Mouse (Mus musculus): Measurements from ENCODE around the gene Ttc19. TPM values are rescaled to one million over a fixed set of nuclear protein-coding genes. Genes with fewer than 3 reads are reported as not detected.

Gene Ttc19
- total and polyA plus RNA-seq, 2 experiments from 2014 or later = 47.5 to 49.1 TPM

DNA sequence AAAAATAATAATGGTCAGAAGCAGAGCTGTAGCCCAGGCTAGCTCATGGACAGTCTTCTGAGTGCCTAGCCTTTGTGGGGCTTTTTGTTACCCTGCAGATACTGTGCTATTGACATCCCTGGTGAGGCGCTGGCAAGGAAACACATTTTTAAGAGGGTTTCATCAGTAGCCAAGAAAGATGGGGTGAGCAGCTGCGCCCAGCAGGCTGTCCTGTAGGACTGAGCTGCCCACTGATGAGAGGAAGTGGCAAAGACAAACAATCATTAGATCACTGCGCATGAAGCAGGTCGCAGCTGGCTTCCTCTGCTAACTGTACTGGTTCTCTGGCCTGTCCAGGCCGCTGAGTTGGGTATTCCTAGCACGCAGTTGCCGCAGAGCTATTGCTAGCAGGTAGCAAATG is 17.7 kb upstream of the Ttc19 start:
- Histone ChIP-seq H3K4me2 (ENCODE audit: low read depth, low read length, poor library complexity, severe bottlenecking) (no peak overlapping the region), H3K4me3 (ENCODE audit: low read depth, low read length) (no peak overlapping the region), H3K9ac (replicated peaks; ENCODE audit: low read length, poor library complexity, severe bottlenecking) (no peak overlapping the region), H3K9me3 (ENCODE audit: low read length) (no peaks in the 10 kb centered on the region), H3K27ac (ENCODE audit: low read depth, low read length) (no peak overlapping the region), H3K4me1 (ENCODE audit: insufficient read depth, low read length) (no peaks in the 10 kb centered on the region), H3K27me3 (ENCODE audit: insufficient read depth, low read length) (peaks cover 6% of the 10 kb centered on the region), H3K36me3 (ENCODE audit: insufficient read depth, low read length) (no peaks in the 10 kb centered on the region)
- TF ChIP-seq CTCF (IDR thresholded peaks at IDR 0.05) = no peak
- WGBS = 80% methylated on average over 7 of the region's 7 CpGs
- DNase-seq (ENCODE audit: low spot score) = peak; percentile 73
- no peak for ATAC-seq (ENCODE audit: low FRiP score)

DNA sequence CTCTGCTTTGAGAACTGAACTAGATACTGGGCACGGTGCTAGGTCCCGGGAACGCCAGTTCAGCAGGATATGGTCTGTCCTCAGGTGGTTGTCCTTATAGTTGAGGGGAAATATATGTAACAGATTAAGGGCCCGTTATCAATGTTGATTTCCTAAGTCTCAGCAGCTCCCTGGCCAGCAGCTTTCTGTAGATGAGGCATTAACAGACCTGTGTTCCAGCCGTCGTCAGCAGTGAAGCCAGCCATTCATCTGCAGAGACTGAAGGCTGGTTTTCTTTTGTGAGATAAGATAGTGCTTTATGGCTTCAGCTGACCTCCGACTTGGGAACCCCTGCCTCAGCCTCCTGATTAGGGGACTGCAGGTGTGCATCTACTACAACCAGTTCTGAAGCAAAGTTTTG is 17.3 kb upstream of the Ttc19 start:
- 76% methylated on average over 7 of the region's 7 CpGs for WGBS
- no peaks in the 10 kb centered on the region for H3K9me3 ChIP-seq (ENCODE audit: low read length)
- DNase-seq (ENCODE audit: low spot score) (no peak), ATAC-seq (ENCODE audit: low FRiP score) (no peak)
- H3K27me3 ChIP-seq (ENCODE audit: insufficient read depth, low read length) = peaks cover 6% of the 10 kb centered on the region
- H3K36me3 ChIP-seq (ENCODE audit: insufficient read depth, low read length) = no peaks in the 10 kb centered on the region
- H3K4me2 ChIP-seq (ENCODE audit: low read depth, low read length, poor library complexity, severe bottlenecking) = no peak overlapping the region
- TF ChIP-seq CTCF (IDR thresholded peaks at IDR 0.05) = no peak
- H3K27ac ChIP-seq (ENCODE audit: low read depth, low read length) = no peak overlapping the region
- H3K9ac ChIP-seq (replicated peaks; ENCODE audit: low read length, poor library complexity, severe bottlenecking) = no peak overlapping the region
- H3K4me1 ChIP-seq (ENCODE audit: insufficient read depth, low read length) = no peaks in the 10 kb centered on the region
- no peak overlapping the region for H3K4me3 ChIP-seq (ENCODE audit: low read depth, low read length)

DNA sequence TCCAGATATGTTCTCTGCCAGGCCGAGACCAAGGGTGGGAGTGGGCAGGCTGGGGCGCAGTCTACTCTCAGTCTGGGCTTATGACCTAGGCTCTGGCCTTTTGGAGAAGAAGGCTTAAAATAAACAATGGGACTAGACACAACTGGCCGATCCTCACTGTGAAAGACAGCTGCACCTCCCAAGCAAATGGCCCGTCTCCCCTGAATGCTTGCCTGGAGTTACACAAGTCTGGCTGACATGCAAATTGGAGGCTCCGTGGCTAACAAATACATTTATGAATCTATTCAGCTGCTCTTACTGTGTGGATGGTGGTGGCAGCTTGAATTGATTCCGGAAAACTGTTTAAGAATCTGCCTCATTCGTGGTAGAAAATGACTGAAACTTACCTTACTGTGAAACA is 15.6 kb upstream of the Ttc19 start:
- H3K4me1 ChIP-seq (ENCODE audit: insufficient read depth, low read length) = no peaks in the 10 kb centered on the region
- H3K4me2 ChIP-seq (ENCODE audit: low read depth, low read length, poor library complexity, severe bottlenecking) = no peak overlapping the region
- WGBS = 43% methylated on average over 7 of the region's 7 CpGs
- H3K27ac ChIP-seq (ENCODE audit: low read depth, low read length) = no peak overlapping the region
- no peaks in the 10 kb centered on the region for H3K36me3 ChIP-seq (ENCODE audit: insufficient read depth, low read length)
- ATAC-seq (ENCODE audit: low FRiP score) = no peak
- no peaks in the 10 kb centered on the region for H3K9me3 ChIP-seq (ENCODE audit: low read length)
- H3K4me3 ChIP-seq (ENCODE audit: low read depth, low read length) = no peak overlapping the region
- H3K27me3 ChIP-seq (ENCODE audit: insufficient read depth, low read length) = peaks cover 6% of the 10 kb centered on the region
- no peak for DNase-seq (ENCODE audit: low spot score)
- TF ChIP-seq CTCF (IDR thresholded peaks at IDR 0.05) = no peak
- no peak overlapping the region for H3K9ac ChIP-seq (replicated peaks; ENCODE audit: low read length, poor library complexity, severe bottlenecking)

DNA sequence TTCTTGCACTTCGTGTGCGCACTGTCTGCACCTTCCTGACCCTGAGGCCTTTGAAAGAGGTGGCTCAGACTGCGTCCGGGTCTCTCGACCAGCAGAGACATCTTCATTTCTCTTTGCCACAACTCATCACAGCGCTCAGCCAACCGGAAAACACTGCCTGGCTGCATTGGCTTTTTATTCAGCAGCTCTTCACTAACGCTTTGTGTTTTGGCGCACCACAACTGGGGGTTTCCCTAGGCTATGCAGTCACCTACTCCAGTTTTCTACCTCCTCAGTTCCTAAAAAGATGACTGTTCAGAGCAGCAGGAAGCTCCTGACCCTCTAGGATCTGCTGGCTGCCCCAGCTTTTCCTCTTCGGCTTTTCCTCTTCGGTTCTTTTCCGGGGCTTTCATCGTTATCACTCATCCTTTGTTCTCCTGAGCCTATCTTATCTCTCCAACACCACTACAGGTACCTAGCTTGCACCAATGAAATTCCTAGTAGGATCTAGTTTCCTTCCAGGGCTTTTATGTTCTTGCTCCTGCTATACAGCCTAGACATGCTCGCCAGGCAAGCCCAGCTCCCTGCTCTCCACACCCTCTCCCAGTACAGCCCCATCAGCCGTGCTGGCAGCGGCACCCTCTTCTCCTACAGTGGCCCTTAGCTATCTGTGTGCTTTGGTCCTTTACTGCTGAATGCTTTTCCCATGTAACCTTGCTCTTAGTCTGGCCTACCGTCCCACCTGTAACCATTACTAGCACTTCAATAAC is 14.6 kb upstream of the Ttc19 start:
- no peak for DNase-seq (ENCODE audit: low spot score)
- Histone ChIP-seq H3K9me3 (ENCODE audit: low read length) (no peaks in the 10 kb centered on the region), H3K4me3 (ENCODE audit: low read depth, low read length) (no peak overlapping the region), H3K27ac (ENCODE audit: low read depth, low read length) (no peak overlapping the region), H3K36me3 (ENCODE audit: insufficient read depth, low read length) (no peaks in the 10 kb centered on the region), H3K4me1 (ENCODE audit: insufficient read depth, low read length) (no peaks in the 10 kb centered on the region), H3K27me3 (ENCODE audit: insufficient read depth, low read length) (peaks cover 6% of the 10 kb centered on the region), H3K9ac (replicated peaks; ENCODE audit: low read length, poor library complexity, severe bottlenecking) (no peak overlapping the region), H3K4me2 (ENCODE audit: low read depth, low read length, poor library complexity, severe bottlenecking) (no peak overlapping the region)
- 39% methylated on average over 17 of the region's 17 CpGs for WGBS
- no peak for ATAC-seq (ENCODE audit: low FRiP score)
- TF ChIP-seq CTCF (IDR thresholded peaks at IDR 0.05) = no peak

DNA sequence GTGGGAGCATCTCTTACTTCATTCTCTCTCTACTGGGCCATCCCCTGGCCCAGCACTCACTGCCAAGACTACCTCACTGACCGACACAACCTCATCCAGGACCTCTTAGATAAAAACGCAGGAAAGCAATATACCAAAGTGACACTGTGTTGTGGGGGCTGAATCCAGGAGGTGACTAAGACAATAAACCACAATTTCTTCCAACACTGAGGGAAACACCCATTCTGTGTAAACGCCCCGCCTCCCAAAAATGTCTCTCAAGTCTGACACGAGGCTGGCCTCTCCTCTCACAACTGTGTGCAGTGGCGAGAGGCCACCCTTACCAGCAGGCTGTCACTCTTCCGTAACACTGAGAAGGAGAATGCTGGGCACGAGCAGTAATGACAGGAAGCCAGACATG is 12.9 kb upstream of the Ttc19 start:
- no peak overlapping the region for H3K9ac ChIP-seq (replicated peaks; ENCODE audit: low read length, poor library complexity, severe bottlenecking)
- DNase-seq (ENCODE audit: low spot score) (no peak), ATAC-seq (ENCODE audit: low FRiP score) (no peak)
- no peaks in the 10 kb centered on the region for H3K9me3 ChIP-seq (ENCODE audit: low read length)
- H3K27ac ChIP-seq (ENCODE audit: low read depth, low read length) = no peak overlapping the region
- H3K36me3 ChIP-seq (ENCODE audit: insufficient read depth, low read length) = no peaks in the 10 kb centered on the region
- H3K4me3 ChIP-seq (ENCODE audit: low read depth, low read length) = no peak overlapping the region
- H3K4me2 ChIP-seq (ENCODE audit: low read depth, low read length, poor library complexity, severe bottlenecking) = no peak overlapping the region
- H3K4me1 ChIP-seq (ENCODE audit: insufficient read depth, low read length) = no peaks in the 10 kb centered on the region
- H3K27me3 ChIP-seq (ENCODE audit: insufficient read depth, low read length) = peaks cover 6% of the 10 kb centered on the region
- TF ChIP-seq CTCF (IDR thresholded peaks at IDR 0.05) = no peak
- 86% methylated on average over 8 of the region's 8 CpGs for WGBS

DNA sequence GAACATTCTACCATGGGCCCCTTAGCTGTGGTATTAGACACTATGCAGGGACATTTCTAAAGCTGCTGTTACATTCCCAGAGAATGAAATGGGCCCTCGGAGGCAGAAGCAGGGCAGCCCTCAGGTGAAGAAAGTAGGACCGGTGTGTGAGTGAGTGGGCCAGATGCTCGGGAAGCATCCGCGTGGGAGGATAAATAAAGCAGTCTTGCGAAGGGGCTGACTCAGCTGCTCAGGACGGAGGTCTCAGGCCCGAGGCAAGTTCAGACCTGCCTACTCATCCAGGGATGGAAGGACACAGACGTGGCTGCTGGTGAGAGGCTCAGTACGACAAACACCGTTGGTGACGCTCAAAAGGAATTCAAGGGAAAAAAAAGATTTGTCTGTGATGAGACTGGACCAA is 12.2 kb upstream of the Ttc19 start:
- Histone ChIP-seq H3K27ac (ENCODE audit: low read depth, low read length) (no peak overlapping the region), H3K9me3 (ENCODE audit: low read length) (no peaks in the 10 kb centered on the region), H3K4me3 (ENCODE audit: low read depth, low read length) (no peak overlapping the region), H3K27me3 (ENCODE audit: insufficient read depth, low read length) (peaks cover 6% of the 10 kb centered on the region), H3K36me3 (ENCODE audit: insufficient read depth, low read length) (no peaks in the 10 kb centered on the region), H3K9ac (replicated peaks; ENCODE audit: low read length, poor library complexity, severe bottlenecking) (no peak overlapping the region), H3K4me2 (ENCODE audit: low read depth, low read length, poor library complexity, severe bottlenecking) (no peak overlapping the region), H3K4me1 (ENCODE audit: insufficient read depth, low read length) (no peaks in the 10 kb centered on the region)
- no peak for ATAC-seq (ENCODE audit: low FRiP score)
- DNase-seq (ENCODE audit: low spot score) = no peak
- whole genome bisulfite sequencing = 81% methylated on average over 12 of the region's 12 CpGs
- no peak for TF ChIP-seq CTCF (IDR thresholded peaks at IDR 0.05)

All from midbrain, postnatal 0 days (tissue).